Mouse (Mus musculus) adrenal gland, adult 18-20 months (tissue): ENCODE measurements at regions not wholly inside any gene's neighbourhood (a gene's known extent, or its start where the extent isn't known, plus 50 kb on each side); places are given as distances from the start of the nearest gene placed in this dataset.

Experiments used
- DNase-seq, 2 experiments: peaks; one replicate each; pipeline ENCODE4 v3.0.0; 2021 to 2022; ENCODE audit warnings: low spot score in 2 of 2

DNA sequence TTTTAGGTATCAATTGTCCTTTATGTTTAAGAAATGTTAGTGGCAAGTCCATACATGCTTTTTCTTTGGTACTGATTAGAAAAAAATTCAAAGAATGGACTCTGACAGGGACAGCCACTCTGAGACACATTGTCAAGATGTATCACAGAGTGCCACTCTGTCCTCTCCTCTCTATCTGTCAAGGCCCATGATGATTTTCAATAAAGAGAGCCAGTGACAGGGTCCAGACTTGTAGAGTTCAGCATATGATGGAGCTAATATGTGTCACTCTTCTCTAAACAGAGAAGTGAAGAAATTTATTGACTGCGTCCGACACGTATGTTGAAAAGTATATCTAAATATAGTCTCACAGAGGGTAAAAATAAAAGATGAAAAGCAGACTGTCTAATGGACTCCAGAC lies 672.2 kb upstream of the 4930452B06Rik start:
- DNase-seq: no peak

DNA sequence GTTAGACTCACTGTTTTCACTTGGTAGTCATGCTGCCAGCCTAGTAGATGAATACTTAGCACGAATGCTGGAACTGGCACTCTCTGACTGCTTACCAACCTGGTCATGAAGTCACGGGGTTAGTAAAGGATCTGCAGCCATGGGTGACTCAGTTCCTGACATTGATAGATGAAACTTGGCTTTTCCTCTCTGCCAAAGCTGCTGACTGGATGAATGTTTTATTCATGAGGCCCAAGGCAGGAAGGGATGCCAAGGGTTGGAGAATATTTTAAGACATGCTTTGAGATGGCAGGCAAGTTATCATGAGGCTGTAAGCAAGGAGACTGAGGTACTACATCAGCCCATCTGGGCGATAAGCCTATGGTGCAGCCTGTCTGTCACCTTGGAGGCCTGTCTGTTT lies 671.1 kb upstream of the 4930452B06Rik start:
- DNase-seq: no peak

DNA sequence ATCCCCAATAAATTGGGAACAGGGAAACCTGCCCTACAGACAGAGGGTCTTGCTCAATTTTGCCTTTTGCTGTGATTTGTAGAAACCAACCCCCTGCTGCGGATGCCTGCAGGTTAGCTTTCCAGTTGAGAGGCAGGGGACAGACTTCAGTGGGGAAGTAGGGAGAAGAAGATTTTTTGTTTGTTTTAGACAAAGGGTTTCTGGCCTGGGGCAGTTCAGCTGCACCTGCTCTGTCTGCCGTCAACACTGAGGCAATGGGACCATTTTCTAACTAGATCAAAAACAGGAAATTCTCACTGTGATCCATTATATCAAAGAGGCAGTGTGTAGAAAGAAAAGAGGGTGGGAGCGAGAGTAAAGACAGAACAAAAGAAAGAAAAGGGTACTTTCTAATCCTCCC lies 665.6 kb upstream of the 4930452B06Rik start:
- DNase-seq: no peak

DNA sequence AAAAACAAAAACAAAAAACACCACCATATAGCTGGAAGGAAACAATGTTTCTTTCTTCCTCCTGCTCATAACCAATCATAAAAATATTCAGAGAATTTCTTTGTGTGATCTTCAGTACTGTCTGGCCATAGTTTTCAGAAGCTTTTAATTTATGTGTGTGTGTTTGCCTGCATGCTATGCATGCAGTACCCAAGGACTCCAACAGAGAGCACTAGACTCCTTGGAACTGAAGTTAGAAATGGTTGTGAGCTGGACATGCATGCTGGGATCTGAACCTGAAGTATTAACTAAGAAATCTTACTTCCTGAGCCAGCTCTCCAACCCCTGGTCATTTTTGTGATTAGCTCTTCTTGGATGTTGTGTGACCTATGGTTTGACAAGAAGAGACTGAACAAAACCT lies 664.7 kb upstream of the 4930452B06Rik start:
- no peak for DNase-seq

DNA sequence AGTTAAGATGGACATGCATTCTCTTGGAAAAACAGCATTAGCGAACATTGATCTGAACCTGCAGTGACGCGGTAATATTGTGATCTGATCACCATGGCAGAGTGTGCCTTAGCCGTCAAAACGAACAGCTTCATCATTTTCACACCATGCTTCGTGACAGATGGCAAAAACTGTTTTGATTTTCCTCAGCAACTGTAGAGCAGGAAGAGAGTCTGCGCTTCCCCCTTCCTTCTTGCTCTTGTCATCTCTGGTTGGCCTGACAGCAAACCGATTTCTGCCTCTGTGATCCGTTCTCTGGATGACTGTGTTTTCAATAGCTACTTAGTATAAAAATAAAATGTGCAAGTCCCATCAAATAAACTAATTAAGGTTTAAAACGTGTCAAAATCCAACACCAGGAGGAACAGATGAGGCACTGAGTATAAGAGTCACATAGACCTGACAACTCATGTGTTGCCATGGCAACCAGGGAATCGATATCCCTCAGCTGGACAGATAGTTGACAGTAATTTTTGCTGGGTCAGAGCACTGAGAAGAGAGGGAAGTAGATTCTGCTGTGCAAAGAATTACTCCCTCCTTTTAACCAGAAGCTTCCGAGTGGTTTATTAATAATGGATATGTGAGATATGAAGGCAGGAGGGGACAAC lies 663.9 kb upstream of the 4930452B06Rik start:
- no peak for DNase-seq

DNA sequence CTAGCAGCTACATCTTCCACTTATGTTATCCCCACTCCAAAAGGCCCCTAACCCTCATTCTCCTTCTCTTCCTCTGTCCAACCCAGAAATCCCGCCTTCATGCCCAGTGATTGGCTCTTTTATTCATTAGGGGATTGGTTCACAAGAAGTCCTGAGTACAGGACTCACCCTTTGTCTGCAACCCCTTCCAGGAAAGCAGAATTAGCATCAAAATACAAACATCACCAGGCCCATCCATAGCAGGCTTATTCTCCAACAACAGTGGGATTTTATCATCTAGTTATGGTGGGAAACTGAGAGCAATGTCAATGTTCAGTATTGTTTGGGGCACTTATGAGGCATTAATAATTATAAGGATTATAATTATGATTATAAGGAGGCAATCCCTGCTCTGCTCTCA lies 661.3 kb upstream of the 4930452B06Rik start:
- DNase-seq: no peak

DNA sequence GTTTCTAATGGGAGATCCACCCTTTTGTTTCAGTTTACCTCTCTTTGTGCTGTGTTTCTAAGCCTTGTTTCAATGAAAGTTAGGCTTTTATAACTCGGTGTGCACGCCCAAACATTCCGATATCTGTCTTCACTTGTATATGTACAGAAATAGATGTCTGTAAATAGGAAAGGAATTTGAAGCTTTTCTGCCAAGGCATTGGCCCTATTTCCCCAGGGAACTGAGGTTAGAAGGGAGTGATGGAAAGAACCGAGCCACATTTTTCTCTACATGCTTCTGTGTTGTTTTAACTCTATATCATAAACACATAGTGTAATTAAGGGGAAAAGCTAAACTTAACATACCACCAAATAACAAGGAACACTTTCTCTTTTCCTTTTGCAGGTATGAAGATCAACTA lies 653.8 kb upstream of the 4930452B06Rik start:
- DNase-seq: no peak

DNA sequence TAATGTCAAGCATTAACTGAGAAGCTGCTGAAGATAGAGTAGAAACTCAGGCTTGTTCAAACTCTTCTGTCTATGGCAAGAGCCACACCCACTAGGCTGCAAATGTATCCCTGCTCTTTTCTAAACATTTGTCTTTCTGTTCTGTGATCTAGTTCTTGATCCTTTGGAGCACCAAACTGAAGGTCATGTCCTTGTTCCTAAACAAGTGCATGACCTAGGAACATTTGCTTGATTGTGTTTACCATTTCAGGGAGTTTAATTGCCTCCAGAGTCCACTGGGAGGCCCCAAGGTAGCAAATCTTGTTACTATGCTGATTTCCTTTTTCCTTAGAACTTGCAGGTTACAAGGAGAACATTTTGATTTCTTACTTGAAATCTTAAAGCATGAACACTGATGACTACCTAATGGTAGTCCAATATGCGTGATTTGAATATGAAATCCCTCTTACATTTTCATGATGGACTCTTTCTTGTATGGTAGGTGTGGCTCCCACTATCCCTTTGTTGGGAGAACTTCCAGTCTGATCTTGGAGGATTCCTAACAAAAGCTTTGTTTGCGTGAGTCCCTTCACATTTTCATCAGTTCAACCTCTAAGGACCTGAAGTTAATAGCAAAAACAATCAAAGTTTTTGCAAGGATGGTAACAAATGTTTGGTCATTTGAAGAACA lies 652.9 kb upstream of the 4930452B06Rik start:
- DNase-seq: no peak

DNA sequence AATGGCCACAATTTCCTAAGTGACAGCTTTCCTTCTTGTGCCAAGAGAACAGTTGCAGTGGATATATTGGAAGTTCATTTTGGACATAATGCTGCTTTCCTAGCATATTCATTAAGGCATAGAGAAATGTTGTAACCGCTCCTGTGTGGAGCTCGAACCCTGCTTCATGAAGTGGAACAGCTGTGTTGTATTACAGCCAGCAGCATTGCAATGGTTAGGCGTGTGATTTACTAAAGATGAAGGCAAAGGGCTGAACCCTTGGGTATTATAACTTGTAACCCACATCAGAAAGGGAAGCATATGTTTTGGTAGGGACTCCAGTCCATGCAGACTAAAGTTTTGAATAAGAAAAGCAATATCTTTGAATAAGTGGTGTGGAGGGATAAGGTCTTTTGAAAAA lies 649.2 kb upstream of the 4930452B06Rik start:
- no peak for DNase-seq

DNA sequence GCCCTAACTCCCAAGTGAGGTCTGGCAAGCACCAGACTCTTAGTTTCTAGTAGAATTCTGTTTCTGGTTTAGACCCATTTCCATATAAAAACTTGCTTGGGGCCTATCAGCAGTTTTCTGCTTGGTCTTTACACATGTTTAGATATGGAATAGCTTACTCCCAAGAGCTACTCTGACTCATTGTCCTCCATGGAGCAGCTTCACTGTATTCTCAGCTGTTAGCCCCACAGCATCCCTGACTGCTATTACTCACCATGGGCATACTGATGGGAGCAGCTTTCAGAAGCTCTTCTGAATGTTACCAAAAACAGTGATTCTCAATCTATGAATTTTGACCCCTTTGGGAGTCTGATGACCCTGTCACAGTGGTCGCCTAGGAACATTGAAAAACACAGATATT lies 630.1 kb upstream of the 4930452B06Rik start:
- no peak for DNase-seq

DNA sequence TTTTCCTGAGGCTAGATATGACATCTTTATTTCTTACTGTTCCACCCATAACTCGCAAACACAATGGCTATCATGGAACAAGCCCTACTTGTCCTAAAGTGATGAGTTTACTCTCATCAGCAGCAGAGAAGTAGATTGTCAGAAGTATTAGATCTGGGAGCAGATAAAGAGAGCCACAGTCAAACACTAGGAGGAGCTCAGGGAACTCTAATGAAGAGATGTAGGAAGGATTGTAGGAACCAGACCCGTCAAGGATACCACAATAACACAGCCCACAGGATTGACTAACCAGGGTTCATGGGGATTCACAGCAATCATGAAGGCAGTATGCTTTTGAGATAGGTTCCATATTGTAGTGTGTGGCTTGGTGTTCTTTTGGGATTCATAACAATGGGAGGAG lies 628.5 kb upstream of the 4930452B06Rik start:
- no peak for DNase-seq

DNA sequence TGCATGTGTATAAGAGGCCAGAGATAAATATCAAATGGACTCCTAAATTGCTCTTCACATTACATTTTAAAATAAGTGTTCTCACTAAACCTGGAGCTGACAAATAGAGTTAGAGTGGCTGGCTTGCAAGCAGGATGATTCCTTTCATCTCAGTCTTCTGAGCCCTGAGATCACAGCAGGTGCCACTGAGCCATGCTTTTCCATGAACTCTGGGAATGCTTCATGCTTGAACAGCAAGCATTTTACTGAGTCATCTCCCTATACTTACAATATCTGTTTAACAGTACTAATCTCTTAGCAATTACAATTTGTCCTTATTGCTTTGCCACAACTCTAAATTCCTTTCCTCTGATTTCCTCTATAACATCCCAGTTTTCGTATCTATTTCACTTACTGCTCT lies 622.1 kb upstream of the 4930452B06Rik start:
- no peak for DNase-seq

DNA sequence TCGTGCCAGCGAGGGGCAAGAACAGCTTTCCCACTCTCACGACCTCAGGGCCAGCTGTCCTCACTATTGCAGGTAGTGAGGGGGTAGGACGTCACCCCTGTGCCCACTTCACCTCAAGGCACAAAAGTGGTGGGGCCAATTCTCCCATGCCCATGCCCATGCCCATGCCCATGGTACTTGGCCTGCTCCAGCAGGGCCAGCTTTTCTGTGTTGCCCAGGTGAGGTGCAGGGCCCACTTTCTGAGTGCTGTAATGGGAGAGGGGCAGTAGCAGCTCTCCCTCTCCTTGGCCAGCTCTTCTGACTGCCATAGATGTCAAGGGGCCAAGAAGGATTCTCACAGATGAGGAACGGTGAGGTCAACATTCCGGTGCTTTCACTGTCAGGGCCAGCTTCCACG lies 619.6 kb upstream of the 4930452B06Rik start:
- no peak for DNase-seq

DNA sequence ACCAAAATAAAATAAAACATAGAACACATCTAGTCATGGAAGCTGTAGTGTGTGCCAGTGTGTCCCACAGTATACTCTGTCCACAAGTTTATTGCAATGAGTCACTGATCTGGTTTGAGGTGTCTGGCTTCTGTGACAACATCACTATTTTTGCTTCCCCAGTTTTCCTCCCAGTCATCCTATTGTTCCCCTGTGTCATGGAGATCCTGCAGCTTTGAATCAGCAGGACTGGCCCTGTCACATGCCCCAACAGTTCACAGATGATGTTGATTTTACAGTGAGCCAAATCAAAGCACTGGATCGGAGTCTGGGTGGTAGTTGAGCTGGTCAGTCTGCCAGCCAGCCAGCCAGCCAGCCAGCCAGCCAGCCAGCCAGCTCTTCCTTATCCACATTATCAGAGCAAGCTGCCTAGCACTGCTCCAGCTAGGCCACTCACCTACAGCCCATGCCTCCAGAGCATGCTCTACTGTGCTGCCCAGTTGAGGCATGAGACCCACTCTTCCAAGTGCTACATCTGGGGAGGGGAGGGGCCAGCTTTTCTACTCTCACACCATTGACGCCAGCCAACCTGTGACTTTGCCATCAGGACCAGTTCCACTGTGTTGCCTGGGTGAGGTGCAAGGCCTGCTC lies 619.1 kb upstream of the 4930452B06Rik start:
- DNase-seq: no peak

DNA sequence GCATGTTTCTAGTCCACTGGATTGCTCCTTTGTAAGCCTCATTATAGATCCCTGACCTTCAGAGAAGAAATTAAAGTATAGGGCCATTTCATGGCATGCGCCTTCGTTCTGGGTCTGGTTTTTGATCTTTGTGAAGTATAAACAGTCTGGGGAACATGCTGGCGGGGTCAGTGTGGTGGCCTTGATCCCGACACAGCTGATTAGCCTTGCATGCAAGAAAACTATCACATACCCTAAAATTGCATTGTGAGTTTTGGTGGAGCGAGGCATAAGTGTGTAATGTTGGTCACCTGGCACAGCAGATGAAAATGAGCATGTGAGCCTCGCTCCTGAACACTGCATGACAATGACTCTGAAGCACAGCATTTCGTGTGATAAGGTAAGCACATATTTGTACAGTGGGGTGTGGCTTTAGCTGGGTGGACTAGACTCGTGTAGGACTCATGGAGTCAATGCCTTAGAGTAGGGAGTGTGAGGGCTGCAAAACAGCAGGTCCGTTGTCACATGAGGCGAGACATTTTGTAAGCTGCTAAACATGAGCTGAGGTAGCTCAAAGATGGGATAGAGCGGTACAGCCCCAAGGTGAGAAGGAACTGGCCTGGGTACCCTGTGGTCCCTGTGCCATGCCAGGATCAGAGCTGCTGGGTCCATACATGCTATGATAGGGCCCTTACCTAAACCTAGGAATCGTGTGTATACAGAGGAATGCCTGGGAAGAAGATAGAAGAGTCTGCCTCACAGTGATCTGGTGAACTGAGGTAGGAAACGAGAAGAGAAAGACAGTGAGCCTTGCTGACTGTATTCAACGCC lies 601.4 kb upstream of the 4930452B06Rik start:
- no peak for DNase-seq

DNA sequence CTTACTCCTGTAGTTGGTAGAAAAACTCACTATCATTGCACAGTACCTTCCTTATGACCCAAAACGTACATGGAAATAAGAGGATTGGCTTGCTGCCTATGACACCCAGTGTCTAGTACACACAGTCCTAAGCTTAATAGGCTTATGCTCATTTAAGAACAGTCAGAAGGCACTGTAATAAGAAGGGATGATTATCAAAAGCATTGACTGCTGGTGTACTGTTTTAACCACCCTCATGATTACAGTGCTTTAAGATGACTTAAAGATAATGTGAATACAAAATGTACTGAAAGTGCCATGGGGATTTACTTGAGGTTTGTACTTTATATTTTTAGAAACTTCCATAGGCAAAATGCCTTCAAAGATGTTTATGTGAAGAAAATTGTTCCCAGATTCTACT lies 586.0 kb upstream of the 4930452B06Rik start:
- DNase-seq: no peak

DNA sequence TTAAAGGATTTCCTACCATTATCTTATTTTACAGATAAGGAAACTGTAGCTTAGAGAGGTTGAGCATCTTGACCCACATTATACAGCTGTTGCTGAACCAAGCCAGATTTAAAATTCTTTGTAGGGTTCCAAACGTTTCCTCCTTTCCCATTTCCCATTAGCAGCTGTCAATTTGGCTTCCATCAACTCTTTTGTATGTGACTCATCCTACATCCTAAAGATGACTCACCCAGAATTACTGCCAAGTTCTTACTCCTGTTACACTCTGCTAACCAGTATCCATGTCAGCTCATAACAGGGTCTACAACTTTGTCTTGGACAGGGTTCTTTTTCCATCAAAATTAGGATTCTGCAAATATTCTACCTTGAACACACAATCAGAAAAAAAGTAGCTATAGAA lies 579.2 kb upstream of the 4930452B06Rik start:
- DNase-seq: no peak

DNA sequence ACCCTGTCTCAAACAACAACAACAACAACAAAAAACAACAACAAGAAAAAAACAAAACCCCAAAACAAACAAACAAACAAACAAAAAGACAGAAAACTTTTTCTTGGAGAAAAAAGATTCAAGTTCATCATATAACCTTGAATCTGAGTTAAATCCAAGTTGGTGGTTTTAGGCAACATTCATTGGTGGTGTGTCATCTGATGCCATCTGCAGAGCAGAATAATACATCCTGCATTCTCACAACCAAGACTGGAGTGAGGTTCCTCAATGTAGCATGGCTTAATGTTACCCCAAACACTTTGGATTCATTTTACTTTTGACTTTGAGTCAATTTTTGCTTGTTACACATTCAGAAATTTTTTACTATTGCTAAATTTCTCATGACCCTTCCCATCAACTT lies 577.3 kb upstream of the 4930452B06Rik start:
- no peak for DNase-seq

DNA sequence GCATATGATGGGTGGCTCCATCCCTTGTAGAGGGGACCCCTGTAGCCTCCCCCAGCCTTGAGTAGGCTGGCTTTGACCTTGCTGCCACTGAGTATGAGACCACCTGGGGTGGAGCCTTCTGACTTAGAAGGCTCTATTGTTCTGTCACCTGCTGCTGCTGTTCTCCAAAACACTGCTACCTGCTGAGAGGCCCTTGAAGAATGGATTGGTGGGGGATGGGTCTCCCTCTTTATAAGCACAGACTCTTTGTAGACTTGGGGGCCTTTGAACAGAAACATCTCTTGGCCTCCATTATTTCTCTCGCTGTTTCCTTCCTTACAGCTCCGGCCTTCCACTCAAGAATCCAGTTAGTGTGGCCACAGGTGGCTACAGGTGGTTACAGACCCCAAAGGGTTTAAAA lies 576.1 kb upstream of the 4930452B06Rik start:
- no peak for DNase-seq

DNA sequence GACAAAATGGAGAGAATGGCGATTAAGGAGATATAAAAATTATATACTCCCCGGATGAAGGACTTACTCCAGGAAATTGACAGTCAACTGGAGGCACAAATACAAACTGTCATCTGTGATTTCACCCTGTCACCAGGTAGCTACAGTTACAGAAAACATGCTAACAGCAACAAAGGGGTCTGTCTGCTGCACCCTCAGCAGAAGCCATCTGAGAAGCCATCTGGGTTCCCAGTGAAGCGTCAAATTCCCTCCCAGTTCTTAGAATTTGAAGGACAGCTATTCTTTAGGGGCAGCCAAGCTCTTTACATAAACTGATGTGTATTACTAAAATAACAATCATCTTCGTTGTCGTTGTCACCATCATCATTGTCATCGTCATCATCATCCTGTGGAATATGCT lies 561.6 kb upstream of the 4930452B06Rik start:
- DNase-seq: no peak

DNA sequence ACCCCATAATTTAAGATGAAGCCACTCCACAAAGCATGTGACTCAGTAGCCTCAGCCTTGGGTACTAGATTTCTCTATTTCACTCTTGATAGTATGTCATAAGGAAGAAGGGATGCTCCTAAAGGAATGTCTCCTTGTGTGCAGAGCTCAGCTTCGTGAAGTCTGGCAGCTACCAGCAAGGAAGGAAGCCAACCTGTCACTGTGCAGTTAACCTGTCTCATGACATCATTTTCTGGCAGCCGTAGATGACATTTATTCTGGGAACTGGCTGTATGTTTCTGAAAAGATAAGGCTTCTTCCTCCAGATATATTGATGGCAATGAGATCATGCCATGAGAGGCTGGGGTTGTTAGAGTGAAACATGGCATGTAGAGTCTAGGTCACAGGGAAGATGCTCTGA lies 534.2 kb upstream of the 4930452B06Rik start:
- DNase-seq: no peak
